Mouse (Mus musculus) MEL (cell line): ENCODE data around the gene Rtn1. TPM values are rescaled to one million over a fixed set of nuclear protein-coding genes. Genes with fewer than 3 reads are reported as not detected.

Source experiments
- DNase-seq: peaks from one replicate; pipeline ENCODE4 v3.0.0; 2011; ENCODE audit warnings: low read depth, low spot score
- H3K27ac ChIP-seq: 2 replicates; pipeline ENCODE4 v1.5.1; 2012; ENCODE audit warnings: low read depth, mild to moderate bottlenecking, control low read depth, low read length, moderate library complexity; ENCODE audit not compliant: control insufficient read depth
- H3K27me3 ChIP-seq, 2 experiments: fragments of 150-350 bp in 1 of 2; sonication (generic) in 1 of 2; 2 replicates each; pipeline ENCODE4 v1.6.1; 2012; ENCODE audit warnings: low read length in 2 of 2, mild to moderate bottlenecking in 2 of 2, improper control_type of control experiment in 1 of 2, moderate library complexity in 1 of 2; ENCODE audit not compliant: insufficient read depth in 2 of 2, control insufficient read depth in 1 of 2
- H3K36me3 ChIP-seq, 2 experiments: 2 replicates each; pipeline ENCODE4 v1.6.1; 2012 to 2014; ENCODE audit warnings: low read length in 2 of 2, improper control_type of control experiment in 1 of 2, inconsistent platforms in 1 of 2, mild to moderate bottlenecking in 1 of 2; ENCODE audit not compliant: insufficient read depth in 2 of 2, control insufficient read depth in 1 of 2
- H3K4me1 ChIP-seq, 2 experiments: fragments of 150-350 bp in 1 of 2; sonication (generic) in 1 of 2; 2 replicates each; pipeline ENCODE4 v1.6.1; 2012; ENCODE audit warnings: low read length in 2 of 2, improper control_type of control experiment in 1 of 2, mild to moderate bottlenecking in 1 of 2; ENCODE audit not compliant: insufficient read depth in 2 of 2, control insufficient read depth in 1 of 2
- H3K4me3 ChIP-seq, 2 experiments: fragments of 150-350 bp in 1 of 2; sonication (generic) in 1 of 2; 2 replicates each; pipeline ENCODE4 v1.5.1; 2012; ENCODE audit warnings: low read depth in 2 of 2, low read length in 2 of 2, mild to moderate bottlenecking in 2 of 2, moderate library complexity in 2 of 2, control low read depth in 1 of 2, improper control_type of control experiment in 1 of 2; ENCODE audit not compliant: control insufficient read depth in 1 of 2, insufficient read depth in 1 of 2
- H3K79me2 ChIP-seq: 2 replicates; pipeline ENCODE4 v1.6.1; 2012; ENCODE audit warnings: mild to moderate bottlenecking, low read length, moderate library complexity; ENCODE audit not compliant: control insufficient read depth, poor library complexity, insufficient read depth
- H3K9ac ChIP-seq: 2 replicates; pipeline ENCODE4 v1.6.1; 2012; ENCODE audit warnings: low read depth, mild to moderate bottlenecking, control low read depth, low read length, moderate library complexity; ENCODE audit not compliant: control insufficient read depth, poor library complexity, severe bottlenecking
- H3K9me3 ChIP-seq: fragments of 150-350 bp; sonication (generic); replicated peaks from 2 replicates; pipeline ENCODE4 v1.6.1; 2012; ENCODE audit warnings: mild to moderate bottlenecking, low read length, improper control_type of control experiment, moderate library complexity; ENCODE audit not compliant: insufficient read depth
- CHD2 ChIP-seq: IDR thresholded peaks from 2 replicates; pipeline ENCODE4 v1.6.1; 2011; ENCODE audit warnings: low read length, improper control_type of control experiment
- CTCF ChIP-seq, 3 experiments: IDR thresholded peaks in 2 of 3; conservative IDR thresholded peaks in 1 of 3; 2 replicates each; pipeline ENCODE4 v1.5.1; 2011 to 2012; ENCODE audit warnings: low read length in 3 of 3, low read depth in 2 of 3, mild to moderate bottlenecking in 2 of 3, improper control_type of control experiment in 1 of 3, inconsistent platforms in 1 of 3, mixed read lengths in 1 of 3, moderate library complexity in 1 of 3; ENCODE audit not compliant: control insufficient read depth in 1 of 3, insufficient read depth in 1 of 3, poor library complexity in 1 of 3, severe bottlenecking in 1 of 3
- GATA1 ChIP-seq: IDR thresholded peaks from 2 replicates; pipeline ENCODE4 v1.6.1; 2011; ENCODE audit warnings: low read depth, low read length, improper control_type of control experiment
- RAD21 ChIP-seq: IDR thresholded peaks from 2 replicates; pipeline ENCODE4 v1.6.1; 2011; ENCODE audit warnings: mild to moderate bottlenecking, low read depth, low read length, improper control_type of control experiment
- RCOR1 ChIP-seq: IDR thresholded peaks from 2 replicates; pipeline ENCODE4 v1.6.1; 2012; ENCODE audit warnings: low read depth, mild to moderate bottlenecking, inconsistent platforms, low read length, improper control_type of control experiment
- SIN3A ChIP-seq: IDR thresholded peaks from 2 replicates; pipeline ENCODE4 v1.6.1; 2012; ENCODE audit warnings: low read length, improper control_type of control experiment, inconsistent platforms
- SMC3 ChIP-seq: IDR thresholded peaks from 2 replicates; pipeline ENCODE4 v1.6.1; 2011; ENCODE audit warnings: low read depth, low read length, improper control_type of control experiment
- TCF12 ChIP-seq: IDR thresholded peaks from 2 replicates; pipeline ENCODE4 v1.6.1; 2014; ENCODE audit warnings: low read depth, mild to moderate bottlenecking, inconsistent platforms, low read length, improper control_type of control experiment, moderate library complexity
- UBTF ChIP-seq: IDR thresholded peaks from 2 replicates; pipeline ENCODE4 v1.6.1; 2012; ENCODE audit warnings: low read depth, mild to moderate bottlenecking, inconsistent platforms, low read length, improper control_type of control experiment, moderate library complexity, borderline replicate concordance; ENCODE audit not compliant: insufficient read depth
- ZMIZ1 ChIP-seq: IDR thresholded peaks from 2 replicates; pipeline ENCODE4 v1.6.1; 2012; ENCODE audit warnings: low read depth, mild to moderate bottlenecking, inconsistent platforms, low read length, improper control_type of control experiment, moderate library complexity
- polyA plus RNA-seq, 2 experiments: library from polyadenylated mRNA; stranded (reverse) in 1 of 2; unstranded in 1 of 2; fragments of >175 nt in 1 of 2; fragments of >200 nt in 1 of 2; gene quantifications; 2 replicates each; pipeline versions ENCODE4 v1.2.1 to v1.2.4; 2012; ENCODE audit warnings: low replicate concordance in 2 of 2, low read depth in 1 of 2; ENCODE audit not compliant: insufficient read length in 2 of 2, insufficient read depth in 1 of 2, missing spikeins in 1 of 2
- total RNA-seq: library from RNA; depleted of rRNA; stranded (reverse); fragments of 300-350 nt; gene quantifications from 2 replicates; pipeline ENCODE4 v1.2.3, GENCODE M21; 2012

Rtn1 gene
- total and polyA plus RNA-seq, 3 experiments = not detected

GRCm38 (mm10) chr12:72432209-72432608 is 23.4 kb upstream of the Rtn1 start (continued):
- TF ChIP-seq UBTF = no peak
- no peak for TF ChIP-seq GATA1
- no peak for TF ChIP-seq TCF12
- TF ChIP-seq SIN3A = no peak

- Histone ChIP-seq H3K9me3 (no peaks in the 10 kb centered on the region), H3K4me1 (no peaks in the 10 kb centered on the region), H3K27ac (no peak overlapping the region), H3K4me3 (no peak overlapping the region), H3K27me3 (no peaks in the 10 kb centered on the region), H3K9ac (no peak overlapping the region), H3K79me2 (no peaks in the 10 kb centered on the region), H3K36me3 (no peaks in the 10 kb centered on the region)
- TF ChIP-seq RCOR1 (no peak), SMC3 (peak; percentile 55), CHD2 (no peak), CTCF (IDR thresholded peaks at IDR 0.05 in 2 of 3, conservative IDR thresholded peaks at IDR 0.05 in 1 of 3; ENCODE audit: control insufficient read depth in 1 of 3, insufficient read depth in 1 of 3, low read depth in 2 of 3, low read length in 3 of 3, poor library complexity in 1 of 3, severe bottlenecking in 1 of 3) (peak; percentile 50 to 66 (median 63)), RAD21 (peak; percentile 44)
- DNase-seq = peak; percentile 39
These were observed 18.9 kb upstream of the Rtn1 start for GRCm38 (mm10) chr12:72427722-72428126.

GRCm38 (mm10) chr12:72422681-72423080 is 13.8 kb upstream of the Rtn1 start:
- DNase-seq = peak; percentile 40
- Histone ChIP-seq H3K79me2 (no peaks in the 10 kb centered on the region), H3K9ac (no peak overlapping the region), H3K36me3 (no peaks in the 10 kb centered on the region), H3K27ac (no peak overlapping the region), H3K9me3 (no peaks in the 10 kb centered on the region), H3K27me3 (no peaks in the 10 kb centered on the region), H3K4me1 (no peaks in the 10 kb centered on the region), H3K4me3 (no peak overlapping the region)
- no peak for TF ChIP-seq RAD21

GRCm38 (mm10) chr12:72417762-72418161 is 8.9 kb upstream of the Rtn1 start:
- Histone ChIP-seq H3K27me3 (no peaks in the 10 kb centered on the region), H3K9ac (no peak overlapping the region)
- peak; percentile 36 for TF ChIP-seq RAD21
- TF ChIP-seq SMC3 = peak; percentile 31
- TF ChIP-seq CTCF (IDR thresholded peaks at IDR 0.05 in 2 of 3, conservative IDR thresholded peaks at IDR 0.05 in 1 of 3; ENCODE audit: control insufficient read depth in 1 of 3, insufficient read depth in 1 of 3, low read depth in 2 of 3, low read length in 3 of 3, poor library complexity in 1 of 3, severe bottlenecking in 1 of 3) = peak; percentile 13 to 50 (median 43); a peak in 5 of 6 replicates
- no peak for TF ChIP-seq ZMIZ1
- TF ChIP-seq, all 39 proteins: peak for 3
- Histone ChIP-seq H3K36me3 (no peaks in the 10 kb centered on the region), H3K9me3 (no peaks in the 10 kb centered on the region), H3K79me2 (no peaks in the 10 kb centered on the region), H3K27ac (no peak overlapping the region), H3K4me3 (no peak overlapping the region), H3K4me1 (no peaks in the 10 kb centered on the region)
- peak; percentile 30 for DNase-seq
